Mouse (Mus musculus) ZHBTc4 (cell line): ENCODE data around the gene Cpt1c.
"Not testable (repeated sequence)": the region's sequence is repeated elsewhere in the genome, so short reads cannot be mapped to it uniquely, and the experiment has no call there.

Experiments
- DNase-seq: peaks from one replicate; pipeline ENCODE4 v3.0.0-alpha.2; 2011; ENCODE audit warnings: low read depth, low spot score

The Cpt1c gene

GRCm38 (mm10) chr7:44974383-44975116 lies at the start of gene Cpt1c:
Gene Cpt1c, minus strand, starts transcription at chr7:44974851.
- peak; percentile 96 for DNase-seq

GRCm38 (mm10) chr7:45023711-45024110 lies 49.1 kb upstream of the Cpt1c start:
- not testable (repeated sequence) for DNase-seq

GRCm38 (mm10) chr7:45020225-45020624 lies 45.6 kb upstream of the Cpt1c start:
- DNase-seq = no peak

GRCm38 (mm10) chr7:45019031-45019571 lies 44.5 kb upstream of the Cpt1c start:
- DNase-seq = peak; percentile 75

- peak; percentile 99 for DNase-seq
Observed at GRCm38 (mm10) chr7:45017242-45018061, 42.8 kb upstream of the Cpt1c start, which contains the start of gene Rras. Gene Rras, plus strand, starts transcription at chr7:45017961.

- no peak for DNase-seq
Observed at GRCm38 (mm10) chr7:45016761-45017160, 42.1 kb upstream of the Cpt1c start.

- DNase-seq = peak; percentile 100
Observed at GRCm38 (mm10) chr7:45015957-45016612, 41.4 kb upstream of the Cpt1c start, which contains the start of gene Scaf1. Gene Scaf1, minus strand, starts transcription at chr7:45016363.

GRCm38 (mm10) chr7:45015344-45015956 lies 40.8 kb upstream of the Cpt1c start:
- DNase-seq = no peak

- no peak for DNase-seq
Observed at GRCm38 (mm10) chr7:45014096-45014451, 39.4 kb upstream of the Cpt1c start.

- no peak for DNase-seq
Observed at GRCm38 (mm10) chr7:45013366-45014095, 38.9 kb upstream of the Cpt1c start.

GRCm38 (mm10) chr7:45012824-45013223 lies 38.2 kb upstream of the Cpt1c start:
- DNase-seq = no peak

GRCm38 (mm10) chr7:45012011-45012410 lies 37.4 kb upstream of the Cpt1c start:
- no peak for DNase-seq

GRCm38 (mm10) chr7:45008411-45008810 lies 33.8 kb upstream of the Cpt1c start:
- DNase-seq = no peak

GRCm38 (mm10) chr7:45007846-45008245 lies 33.2 kb upstream of the Cpt1c start:
- DNase-seq = peak; percentile 65

- no peak for DNase-seq
Observed at GRCm38 (mm10) chr7:45007141-45007540, 32.5 kb upstream of the Cpt1c start.

GRCm38 (mm10) chr7:45006503-45006902 lies 31.9 kb upstream of the Cpt1c start:
- DNase-seq = no peak

- DNase-seq = no peak
Observed at GRCm38 (mm10) chr7:45005321-45005992, 30.8 kb upstream of the Cpt1c start.

GRCm38 (mm10) chr7:45004546-45004945 lies 29.9 kb upstream of the Cpt1c start:
- DNase-seq = no peak

GRCm38 (mm10) chr7:45002440-45002839 lies 27.8 kb upstream of the Cpt1c start:
- no peak for DNase-seq

GRCm38 (mm10) chr7:45000539-45001114 lies 26.0 kb upstream of the Cpt1c start:
- DNase-seq = no peak
